Mouse (Mus musculus) MEL (cell line): Measurements from ENCODE around the gene Golga2. TPM values are rescaled to one million over a fixed set of nuclear protein-coding genes. Genes with fewer than 3 reads are reported as not detected.

ENCODE experiments used
- DNase-seq: peaks from one replicate; pipeline ENCODE4 v3.0.0; 2011; ENCODE audit warnings: low read depth, low spot score
- H3K27ac ChIP-seq: 2 replicates; pipeline ENCODE4 v1.5.1; 2012; ENCODE audit warnings: low read depth, mild to moderate bottlenecking, control low read depth, low read length, moderate library complexity; ENCODE audit not compliant: control insufficient read depth
- H3K27me3 ChIP-seq, 2 experiments: fragments of 150-350 bp in 1 of 2; sonication (generic) in 1 of 2; 2 replicates each; pipeline ENCODE4 v1.6.1; 2012; ENCODE audit warnings: low read length in 2 of 2, mild to moderate bottlenecking in 2 of 2, improper control_type of control experiment in 1 of 2, moderate library complexity in 1 of 2; ENCODE audit not compliant: insufficient read depth in 2 of 2, control insufficient read depth in 1 of 2
- H3K36me3 ChIP-seq, 2 experiments: 2 replicates each; pipeline ENCODE4 v1.6.1; 2012 to 2014; ENCODE audit warnings: low read length in 2 of 2, improper control_type of control experiment in 1 of 2, inconsistent platforms in 1 of 2, mild to moderate bottlenecking in 1 of 2; ENCODE audit not compliant: insufficient read depth in 2 of 2, control insufficient read depth in 1 of 2
- H3K4me1 ChIP-seq, 2 experiments: fragments of 150-350 bp in 1 of 2; sonication (generic) in 1 of 2; 2 replicates each; pipeline ENCODE4 v1.6.1; 2012; ENCODE audit warnings: low read length in 2 of 2, improper control_type of control experiment in 1 of 2, mild to moderate bottlenecking in 1 of 2; ENCODE audit not compliant: insufficient read depth in 2 of 2, control insufficient read depth in 1 of 2
- H3K4me3 ChIP-seq, 2 experiments: fragments of 150-350 bp in 1 of 2; sonication (generic) in 1 of 2; 2 replicates each; pipeline ENCODE4 v1.5.1; 2012; ENCODE audit warnings: low read depth in 2 of 2, low read length in 2 of 2, mild to moderate bottlenecking in 2 of 2, moderate library complexity in 2 of 2, control low read depth in 1 of 2, improper control_type of control experiment in 1 of 2; ENCODE audit not compliant: control insufficient read depth in 1 of 2, insufficient read depth in 1 of 2
- H3K79me2 ChIP-seq: 2 replicates; pipeline ENCODE4 v1.6.1; 2012; ENCODE audit warnings: mild to moderate bottlenecking, low read length, moderate library complexity; ENCODE audit not compliant: control insufficient read depth, poor library complexity, insufficient read depth
- H3K9ac ChIP-seq: 2 replicates; pipeline ENCODE4 v1.6.1; 2012; ENCODE audit warnings: low read depth, mild to moderate bottlenecking, control low read depth, low read length, moderate library complexity; ENCODE audit not compliant: control insufficient read depth, poor library complexity, severe bottlenecking
- H3K9me3 ChIP-seq: fragments of 150-350 bp; sonication (generic); replicated peaks from 2 replicates; pipeline ENCODE4 v1.6.1; 2012; ENCODE audit warnings: mild to moderate bottlenecking, low read length, improper control_type of control experiment, moderate library complexity; ENCODE audit not compliant: insufficient read depth
- BHLHE40 ChIP-seq: IDR thresholded peaks from 2 replicates; pipeline ENCODE4 v1.6.1; 2012; ENCODE audit warnings: low read depth, mild to moderate bottlenecking, inconsistent platforms, low read length, improper control_type of control experiment, borderline replicate concordance
- E2F4 ChIP-seq: IDR thresholded peaks from 2 replicates; pipeline ENCODE4 v1.6.1; 2011; ENCODE audit warnings: low read depth, low read length, improper control_type of control experiment, borderline replicate concordance
- EP300 ChIP-seq, 2 experiments: IDR thresholded peaks; 2 replicates each; pipeline ENCODE4 v1.6.1; 2011; ENCODE audit warnings: improper control_type of control experiment in 2 of 2, low read length in 2 of 2, low read depth in 1 of 2, mild to moderate bottlenecking in 1 of 2
- HCFC1 ChIP-seq: IDR thresholded peaks from 2 replicates; pipeline ENCODE4 v1.6.1; 2012; ENCODE audit warnings: low read depth, mild to moderate bottlenecking, inconsistent platforms, low read length, improper control_type of control experiment, moderate library complexity
- MXI1 ChIP-seq: IDR thresholded peaks from 2 replicates; pipeline ENCODE4 v1.6.1; 2011; ENCODE audit warnings: mild to moderate bottlenecking, low read depth, low read length, improper control_type of control experiment
- MYB ChIP-seq: IDR thresholded peaks from 2 replicates; pipeline ENCODE4 v1.6.1; 2011; ENCODE audit warnings: mild to moderate bottlenecking, low read depth, low read length, improper control_type of control experiment
- MYC ChIP-seq: IDR thresholded peaks from 2 replicates; pipeline ENCODE4 v1.6.1; 2011; ENCODE audit warnings: low read depth, mild to moderate bottlenecking, low read length, improper control_type of control experiment, moderate library complexity
- RAD21 ChIP-seq: IDR thresholded peaks from 2 replicates; pipeline ENCODE4 v1.6.1; 2011; ENCODE audit warnings: mild to moderate bottlenecking, low read depth, low read length, improper control_type of control experiment
- RCOR1 ChIP-seq: IDR thresholded peaks from 2 replicates; pipeline ENCODE4 v1.6.1; 2012; ENCODE audit warnings: low read depth, mild to moderate bottlenecking, inconsistent platforms, low read length, improper control_type of control experiment
- SIN3A ChIP-seq: IDR thresholded peaks from 2 replicates; pipeline ENCODE4 v1.6.1; 2012; ENCODE audit warnings: low read length, improper control_type of control experiment, inconsistent platforms
- TAL1 ChIP-seq: IDR thresholded peaks from 2 replicates; pipeline ENCODE4 v1.6.1; 2012; ENCODE audit warnings: mild to moderate bottlenecking, inconsistent platforms, low read length, moderate library complexity, mixed read lengths
- TBP ChIP-seq: IDR thresholded peaks from 2 replicates; pipeline ENCODE4 v1.8.0; 2011; ENCODE audit warnings: low read depth, low read length, improper control_type of control experiment
- UBTF ChIP-seq: IDR thresholded peaks from 2 replicates; pipeline ENCODE4 v1.6.1; 2012; ENCODE audit warnings: low read depth, mild to moderate bottlenecking, inconsistent platforms, low read length, improper control_type of control experiment, moderate library complexity, borderline replicate concordance; ENCODE audit not compliant: insufficient read depth
- USF1 ChIP-seq: IDR thresholded peaks from 2 replicates; pipeline ENCODE4 v1.6.1; 2014; ENCODE audit warnings: low read depth, mild to moderate bottlenecking, inconsistent platforms, low read length, improper control_type of control experiment, moderate library complexity
- ZKSCAN1 ChIP-seq: IDR thresholded peaks from 2 replicates; pipeline ENCODE4 v1.6.1; 2012; ENCODE audit warnings: low read depth, mild to moderate bottlenecking, inconsistent platforms, low read length, improper control_type of control experiment, moderate library complexity
- polyA plus RNA-seq, 2 experiments: library from polyadenylated mRNA; stranded (reverse) in 1 of 2; unstranded in 1 of 2; fragments of >175 nt in 1 of 2; fragments of >200 nt in 1 of 2; gene quantifications; 2 replicates each; pipeline versions ENCODE4 v1.2.1 to v1.2.4; 2012; ENCODE audit warnings: low replicate concordance in 2 of 2, low read depth in 1 of 2; ENCODE audit not compliant: insufficient read length in 2 of 2, insufficient read depth in 1 of 2, missing spikeins in 1 of 2
- total RNA-seq: library from RNA; depleted of rRNA; stranded (reverse); fragments of 300-350 nt; gene quantifications from 2 replicates; pipeline ENCODE4 v1.2.3, GENCODE M21; 2012

The Golga2 gene
- total and polyA plus RNA-seq, 3 experiments, result 20.3 to 38.6 TPM; not detected in 1

DNA sequence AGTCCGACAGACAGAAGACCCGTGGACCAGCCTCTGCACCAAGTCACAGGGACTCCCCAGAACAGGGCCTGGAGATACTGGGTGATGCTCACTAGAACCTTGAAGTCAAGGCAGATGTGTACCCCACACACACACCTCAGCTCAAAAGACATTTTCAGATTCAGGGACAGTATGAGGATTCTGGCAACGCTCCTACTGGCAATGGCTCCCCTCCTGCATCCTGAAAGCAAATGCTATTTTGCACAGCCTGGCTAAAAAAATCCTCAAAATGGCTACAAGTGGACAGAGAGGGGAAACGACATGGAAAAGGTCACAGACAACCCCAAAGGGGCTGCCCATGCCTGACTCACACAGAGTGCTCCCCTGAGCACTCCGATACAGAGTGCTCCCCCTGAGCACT lies 45.0 kb downstream of the Golga2 start:
- Histone ChIP-seq H3K27me3 (no peaks in the 10 kb centered on the region; a peak in 2 of 4 replicates), H3K4me3 (no peak overlapping the region), H3K9ac (no peak overlapping the region), H3K27ac (no peak overlapping the region), H3K36me3 (no peaks in the 10 kb centered on the region), H3K9me3 (no peaks in the 10 kb centered on the region), H3K4me1 (no peaks in the 10 kb centered on the region), H3K79me2 (no peaks in the 10 kb centered on the region)
- TF ChIP-seq UBTF, result no peak
- no peak for TF ChIP-seq HCFC1
- TF ChIP-seq RAD21, result no peak
- no peak for TF ChIP-seq MXI1
- TF ChIP-seq MYB, result no peak
- no peak for TF ChIP-seq EP300 (IDR thresholded peaks at IDR 0.05; ENCODE audit: low read depth in 1 of 2, low read length in 2 of 2)
- DNase-seq, result no peak

DNA sequence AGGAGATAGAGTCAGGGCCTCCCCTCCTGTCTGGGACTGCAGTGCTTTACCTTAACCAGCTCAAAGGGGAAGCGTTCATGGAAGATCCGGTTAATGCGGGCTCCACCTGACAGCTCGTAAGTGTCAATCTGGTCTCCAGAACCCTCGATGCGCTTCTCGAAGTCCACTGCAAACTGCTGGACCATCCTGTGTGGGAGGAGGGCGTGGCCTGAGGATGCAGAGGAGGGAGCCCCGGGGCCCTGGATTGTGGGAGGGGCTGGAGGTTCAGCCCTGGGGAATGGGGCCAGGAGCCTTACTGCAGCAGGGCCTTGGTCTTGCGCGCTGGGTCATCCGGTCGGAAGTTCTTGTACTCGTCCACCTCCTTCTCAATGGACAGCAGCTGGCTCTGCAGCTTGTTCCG lies 48.7 kb downstream of the Golga2 start:
- H3K27ac ChIP-seq, result no peak overlapping the region
- H3K9ac ChIP-seq, result no peak overlapping the region
- TF ChIP-seq ZKSCAN1 (no peak), RCOR1 (no peak), USF1 (no peak), TAL1 (no peak), MYC (no peak), E2F4 (no peak), EP300 (IDR thresholded peaks at IDR 0.05; ENCODE audit: low read depth in 1 of 2, low read length in 2 of 2) (no peak), SIN3A (no peak), TBP (no peak), BHLHE40 (no peak)
- no peak overlapping the region for H3K4me3 ChIP-seq
- H3K4me1 ChIP-seq, result no peaks in the 10 kb centered on the region
- no peaks in the 10 kb centered on the region for H3K27me3 ChIP-seq
- H3K9me3 ChIP-seq, result no peaks in the 10 kb centered on the region
- no peak for DNase-seq
- H3K36me3 ChIP-seq, result no peaks in the 10 kb centered on the region
- no peaks in the 10 kb centered on the region for H3K79me2 ChIP-seq
